Mouse (Mus musculus) activated CD4-positive, CD25-positive, alpha-beta regulatory T cell, adult 4 months (primary cell): ENCODE results near the gene Phrf1. TPM values are rescaled to one million over a fixed set of nuclear protein-coding genes. Genes with fewer than 3 reads are reported as not detected.

Experiments used
- ATAC-seq: one replicate; pipeline ENCODE4 v1.8.0; 2017
- polyA plus RNA-seq, 2 experiments: library from polyadenylated mRNA; unstranded; fragments of 100-300 nt; shearing (Covaris generic); gene quantifications; one replicate each; pipeline ENCODE4 v1.2.1; 2017

Gene Phrf1
- polyA plus RNA-seq, 2 experiments from 2014 or later, result 51.4 to 60.8 TPM

DNA sequence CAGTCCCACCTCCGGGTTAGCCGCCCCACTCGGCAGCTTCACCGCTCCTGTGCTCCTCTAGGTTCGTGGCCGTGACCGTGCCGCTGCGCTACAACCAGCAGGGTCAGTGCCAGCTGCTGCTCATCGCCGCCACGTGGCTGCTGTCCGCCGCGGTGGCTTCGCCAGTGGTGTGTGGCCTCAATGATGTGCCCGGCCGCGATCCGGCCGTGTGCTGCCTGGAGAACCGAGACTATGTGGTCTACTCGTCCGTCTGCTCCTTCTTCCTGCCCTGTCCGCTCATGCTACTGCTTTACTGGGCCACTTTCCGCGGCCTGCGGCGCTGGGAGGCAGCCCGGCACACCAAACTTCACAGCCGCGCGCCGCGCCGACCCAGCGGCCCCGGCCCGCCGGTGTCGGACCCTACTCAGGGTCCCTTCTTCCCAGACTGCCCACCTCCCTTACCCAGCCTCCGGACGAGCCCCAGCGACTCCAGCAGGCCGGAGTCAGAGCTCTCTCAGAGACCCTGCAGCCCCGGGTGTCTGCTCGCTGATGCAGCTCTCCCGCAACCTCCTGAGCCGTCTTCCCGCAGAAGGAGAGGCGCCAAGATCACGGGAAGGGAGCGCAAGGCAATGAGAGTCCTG is 65.4 kb downstream of the Phrf1 start:
- no peak for ATAC-seq

GRCm38 (mm10) chr7:141294479-141294878 is 65.9 kb downstream of the Phrf1 start:
- ATAC-seq, result no peak

GRCm38 (mm10) chr7:141297926-141298650 is 69.5 kb downstream of the Phrf1 start:
- ATAC-seq, result no peak

GRCm38 (mm10) chr7:141299175-141299574 is 70.6 kb downstream of the Phrf1 start:
- ATAC-seq, result no peak

- no peak for ATAC-seq
These were observed 72.8 kb downstream of the Phrf1 start for GRCm38 (mm10) chr7:141301386-141301785.

GRCm38 (mm10) chr7:141302702-141303268 is 74.2 kb downstream of the Phrf1 start:
- ATAC-seq, result peak; percentile 98

DNA sequence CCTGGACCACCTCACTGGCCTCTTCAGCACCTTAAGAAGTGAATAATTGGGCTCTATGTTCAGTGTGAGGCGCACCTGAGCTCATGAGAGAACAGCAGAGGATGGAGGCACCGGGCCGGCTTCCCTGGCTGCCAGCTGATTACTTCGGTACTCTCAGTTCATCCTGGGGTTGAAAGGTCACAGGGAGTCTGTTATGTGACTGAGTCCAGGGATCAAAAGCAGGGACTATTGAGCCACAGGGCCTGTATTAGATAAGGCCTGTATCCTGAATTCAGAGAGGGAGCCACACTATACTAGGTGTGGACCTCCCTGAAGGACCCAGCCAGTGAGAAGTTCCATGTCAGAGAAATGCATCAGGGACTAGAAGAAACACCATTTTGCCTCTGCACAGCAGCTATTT is 76.0 kb downstream of the Phrf1 start:
- ATAC-seq, result no peak

Other genes with a start within 250 kb of the Phrf1 start
- gene Ifitm3, start 218.0 kb upstream of the Phrf1 start, polyA plus RNA-seq, result 10 to 100 TPM; 17.0 to 23.4 TPM
- gene Ifitm6, start 210.9 kb upstream of the Phrf1 start, polyA plus RNA-seq, result under 1 TPM; 0.70 to 0.92 TPM
- not detected for gene Gm17387, start 199.7 kb upstream of the Phrf1 start, polyA plus RNA-seq
- gene B4galnt4, start 167.7 kb upstream of the Phrf1 start, polyA plus RNA-seq, result 10 to 100 TPM in 1 of 2 experiments, 1 to 10 TPM in 1; 6.4 to 11.9 TPM
- 100 to 1,000 TPM; 365 to 380 TPM for gene Pkp3, start 150.6 kb upstream of the Phrf1 start, polyA plus RNA-seq
- 100 to 1,000 TPM; 163 to 179 TPM for gene Sigirr, start 128.2 kb upstream of the Phrf1 start, polyA plus RNA-seq
- gene Ano9, start 111.0 kb upstream of the Phrf1 start, polyA plus RNA-seq, result not detected
- 1 to 10 TPM; 5.2 to 5.3 TPM for gene Ptdss2, start 106.4 kb upstream of the Phrf1 start, polyA plus RNA-seq
- 100 to 1,000 TPM; 117 to 127 TPM for gene Rnh1, start 55.9 kb upstream of the Phrf1 start, polyA plus RNA-seq
- 1 to 10 TPM; 1.7 to 4.7 TPM for gene Hras, start 34.8 kb upstream of the Phrf1 start, polyA plus RNA-seq
- gene Lrrc56, start 34.6 kb upstream of the Phrf1 start, polyA plus RNA-seq, result 1 to 10 TPM; 1.4 to 1.9 TPM
- gene Lmntd2, start 14.7 kb upstream of the Phrf1 start, polyA plus RNA-seq, result 1 to 10 TPM; 5.6 to 5.9 TPM
- gene Rassf7, start 12.9 kb upstream of the Phrf1 start, polyA plus RNA-seq, result 10 to 100 TPM in 1 of 2 experiments, 1 to 10 TPM in 1; 8.3 to 14.2 TPM
- gene Irf7, start 37.7 kb downstream of the Phrf1 start, polyA plus RNA-seq, result 100 to 1,000 TPM in 1 of 2 experiments, 10 to 100 TPM in 1; 92.0 to 108 TPM
- gene Cdhr5, start 48.0 kb downstream of the Phrf1 start, polyA plus RNA-seq, result not detected
- not detected for gene Sct, start 50.3 kb downstream of the Phrf1 start, polyA plus RNA-seq
- not detected for gene Drd4, start 63.2 kb downstream of the Phrf1 start, polyA plus RNA-seq
- 10 to 100 TPM; 17.1 to 22.5 TPM for gene Deaf1, start 98.9 kb downstream of the Phrf1 start, polyA plus RNA-seq
- gene Tmem80, start 99.0 kb downstream of the Phrf1 start, polyA plus RNA-seq, result 10 to 100 TPM; 30.4 to 31.2 TPM
- not detected for gene Eps8l2, start 110.1 kb downstream of the Phrf1 start, polyA plus RNA-seq
- 100 to 1,000 TPM; 422 to 471 TPM for gene Taldo1, start 163.4 kb downstream of the Phrf1 start, polyA plus RNA-seq
- gene Gatd1, start 185.4 kb downstream of the Phrf1 start, polyA plus RNA-seq, result 10 to 100 TPM; 82.1 to 97.0 TPM
- gene Cend1, start 200.7 kb downstream of the Phrf1 start, polyA plus RNA-seq, result not detected
- 10 to 100 TPM; 26.8 to 51.1 TPM for gene Slc25a22, start 209.1 kb downstream of the Phrf1 start, polyA plus RNA-seq
- gene Pidd1, start 215.2 kb downstream of the Phrf1 start, polyA plus RNA-seq, result 10 to 100 TPM in 1 of 2 experiments, 1 to 10 TPM in 1; 5.3 to 12.7 TPM
- gene Rplp2, start 218.6 kb downstream of the Phrf1 start, polyA plus RNA-seq, result 1,000 to 10,000 TPM; 3,324 to 3,604 TPM
- 10 to 100 TPM; 58.2 to 70.2 TPM for gene Pnpla2, start 226.4 kb downstream of the Phrf1 start, polyA plus RNA-seq
- not detected for gene Cracr2b, start 232.3 kb downstream of the Phrf1 start, polyA plus RNA-seq
- gene Cd151, start 238.6 kb downstream of the Phrf1 start, polyA plus RNA-seq, result 1 to 10 TPM; 8.3 to 8.7 TPM
- 10 to 100 TPM; 22.3 to 22.6 TPM for gene Polr2l, start 246.3 kb downstream of the Phrf1 start, polyA plus RNA-seq
- 1 to 10 TPM; 1.5 to 2.7 TPM for gene Tspan4, start 246.5 kb downstream of the Phrf1 start, polyA plus RNA-seq